Mouse (Mus musculus) liver, postnatal 0 days (tissue): ENCODE measurements around the gene Ift122.

Experiments
- CTCF ChIP-seq: sonication (generic); IDR thresholded peaks from 2 replicates; pipeline ENCODE4 v1.5.1; 2016; ENCODE audit warnings: antibody characterized with exemption, low read depth
- EP300 ChIP-seq: IDR thresholded peaks from 2 replicates; pipeline ENCODE4 v1.6.1; 2016; ENCODE audit warnings: antibody characterized with exemption, low read depth, mild to moderate bottlenecking

DNA sequence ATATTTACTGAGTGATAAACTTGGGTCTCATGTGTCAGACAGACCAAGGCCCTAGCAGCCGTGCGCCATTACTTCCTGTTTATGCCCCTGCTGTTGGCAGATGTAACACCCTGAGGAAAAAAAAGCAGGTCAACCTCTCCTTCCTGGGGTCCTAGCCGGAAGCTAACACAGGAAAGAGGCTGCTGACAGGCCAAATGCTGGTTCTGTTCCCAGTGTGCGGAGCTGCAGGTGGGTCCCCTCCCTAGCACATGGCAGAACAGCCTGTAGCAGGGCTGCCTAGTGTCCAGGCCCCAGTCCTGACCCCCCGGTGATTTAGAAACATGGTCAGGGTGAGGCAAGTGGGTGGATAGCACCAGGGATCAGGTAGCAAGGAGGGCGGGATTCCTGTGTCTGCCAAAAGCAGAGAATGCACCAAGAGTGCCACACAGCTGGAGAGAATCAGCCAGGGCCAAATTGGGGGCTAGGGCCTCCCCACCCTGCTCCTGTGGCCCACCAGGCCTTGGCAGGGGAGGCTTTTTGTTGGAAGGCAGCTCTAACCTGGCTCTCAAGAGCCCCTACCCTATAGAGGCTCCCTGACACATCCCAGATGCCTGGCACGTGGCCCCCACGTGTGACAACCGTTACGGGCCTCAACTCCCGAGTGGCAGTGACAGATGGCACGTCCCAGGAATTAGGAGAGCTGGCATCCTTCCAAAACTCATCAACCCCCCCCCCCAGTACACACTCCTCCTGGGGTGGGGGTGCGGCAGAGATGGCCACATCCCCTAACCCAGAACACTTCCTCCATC, 118.2 kb downstream of the Ift122 start:
- TF ChIP-seq CTCF: no peak
- TF ChIP-seq EP300: no peak
